Mouse (Mus musculus) cerebellum, adult 8-10 months (tissue): Measurements from ENCODE around the gene Hist1h3a.
"Not testable (repeated sequence)": the region's sequence is repeated elsewhere in the genome, so short reads cannot be mapped to it uniquely, and the experiment has no call there.

Experiments
- DNase-seq: peaks from one replicate; pipeline ENCODE4 v3.0.0; 2022

The Hist1h3a gene

DNA sequence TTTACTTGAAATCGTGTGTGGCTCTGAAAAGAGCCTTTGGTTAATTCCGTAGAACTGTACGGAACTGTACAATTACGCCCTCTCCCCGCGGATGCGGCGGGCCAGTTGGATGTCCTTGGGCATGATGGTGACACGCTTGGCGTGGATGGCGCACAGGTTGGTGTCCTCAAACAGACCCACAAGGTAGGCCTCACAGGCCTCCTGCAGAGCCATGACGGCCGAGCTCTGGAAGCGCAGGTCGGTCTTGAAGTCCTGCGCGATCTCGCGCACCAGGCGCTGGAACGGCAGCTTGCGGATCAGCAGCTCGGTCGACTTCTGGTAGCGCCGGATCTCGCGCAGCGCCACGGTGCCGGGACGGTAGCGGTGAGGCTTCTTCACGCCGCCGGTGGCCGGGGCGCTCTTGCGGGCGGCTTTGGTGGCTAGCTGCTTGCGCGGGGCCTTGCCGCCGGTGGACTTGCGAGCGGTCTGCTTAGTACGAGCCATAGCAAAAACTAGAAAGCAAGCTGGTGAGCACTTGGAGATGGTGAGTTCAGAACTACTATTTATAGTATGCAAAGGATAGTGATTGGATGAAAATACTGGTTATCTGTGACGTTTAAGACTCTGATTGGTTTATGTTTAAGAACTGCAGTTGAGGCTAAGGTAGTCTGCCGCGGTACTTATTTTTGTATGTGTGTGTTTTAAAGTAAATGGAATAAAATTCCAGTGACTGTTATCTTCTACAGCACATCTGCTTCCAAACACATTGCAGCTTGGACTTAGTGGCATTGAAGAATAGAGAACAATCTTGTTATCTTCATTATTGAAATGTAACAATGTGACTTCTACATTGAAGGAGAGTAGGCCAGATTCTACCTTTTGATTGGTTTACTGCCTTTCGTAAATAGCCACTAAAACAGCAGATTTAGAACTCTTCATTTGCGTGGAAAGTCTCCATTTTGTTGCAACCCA lies at the start of gene Hist1h3a:
Hist1h3a (minus strand) TSS at position 516 of the 951 bp plus-strand sequence.
- DNase-seq, result peak; percentile 56

DNA sequence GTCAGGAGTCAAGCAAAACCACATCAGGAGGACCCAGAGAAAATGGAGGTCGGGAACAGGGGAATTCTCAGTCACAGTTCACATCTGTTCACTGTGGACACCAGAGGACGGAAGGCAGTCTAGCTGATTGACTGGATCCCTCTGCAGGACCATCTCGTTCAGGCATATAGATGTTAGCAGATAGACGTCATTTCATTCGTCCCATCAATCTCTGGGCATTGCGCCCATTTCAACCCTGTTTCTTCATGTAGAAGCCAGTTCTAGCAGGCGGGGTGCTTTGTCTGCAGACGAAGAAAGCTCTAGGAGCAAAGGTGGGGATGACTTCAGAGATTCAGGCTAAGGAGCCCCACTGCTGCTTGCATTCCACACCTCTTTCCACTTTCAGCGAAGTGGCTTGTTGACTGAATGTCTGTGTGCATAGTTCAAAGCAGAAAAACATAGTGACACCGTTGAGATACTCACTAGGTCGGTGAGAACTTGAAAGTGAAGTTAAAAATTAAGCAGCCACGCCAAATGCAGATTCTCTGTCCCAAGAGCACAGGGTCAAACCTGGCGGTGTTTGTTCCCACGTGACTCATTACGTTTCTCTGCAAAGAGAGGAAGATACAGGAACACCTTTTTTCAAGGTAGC lies 44.4 kb upstream of the Hist1h3a start, which contains the start of gene Slc17a2:
Slc17a2 (plus strand) TSS at position 572 of the 631 bp plus-strand sequence.
- DNase-seq, result no peak

DNA sequence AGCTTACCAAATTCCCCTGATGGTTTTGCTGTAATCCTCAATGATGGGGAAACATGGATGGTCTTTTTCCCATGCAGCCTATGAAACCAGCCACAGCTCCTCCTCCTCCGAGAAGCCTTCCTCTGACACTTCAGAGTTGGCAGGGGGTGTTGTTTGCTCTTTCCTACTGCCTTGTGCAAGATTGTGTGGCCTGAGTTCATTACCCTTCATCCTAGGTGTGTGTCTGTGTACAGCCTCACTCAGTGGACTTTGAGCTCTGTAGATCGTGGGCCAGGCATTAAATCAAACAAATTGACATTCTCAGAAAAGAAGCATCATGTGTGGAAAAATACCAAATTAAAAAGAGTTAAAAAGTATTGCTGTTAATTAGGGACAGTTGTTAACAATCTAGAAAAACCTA lies 42.3 kb upstream of the Hist1h3a start:
- DNase-seq, result no peak

DNA sequence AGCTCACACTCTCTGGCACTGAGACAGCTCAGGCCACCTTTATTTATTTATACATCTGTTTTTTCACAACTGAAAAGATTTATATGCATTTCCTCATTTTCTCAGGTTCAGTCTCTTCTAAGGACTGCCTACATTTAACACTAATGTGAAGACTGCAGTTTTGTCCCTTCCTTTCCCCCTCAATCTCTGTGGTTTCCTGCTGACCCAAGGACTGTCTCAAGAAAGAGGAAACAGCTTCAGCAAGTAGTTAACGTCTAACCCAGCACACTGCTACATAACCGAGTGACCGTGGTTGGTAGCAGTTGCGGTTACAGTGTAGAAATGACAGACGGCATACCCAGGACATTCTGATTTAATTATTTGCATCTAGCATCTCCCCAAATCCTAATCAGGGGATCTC lies 37.2 kb upstream of the Hist1h3a start:
- no peak for DNase-seq

DNA sequence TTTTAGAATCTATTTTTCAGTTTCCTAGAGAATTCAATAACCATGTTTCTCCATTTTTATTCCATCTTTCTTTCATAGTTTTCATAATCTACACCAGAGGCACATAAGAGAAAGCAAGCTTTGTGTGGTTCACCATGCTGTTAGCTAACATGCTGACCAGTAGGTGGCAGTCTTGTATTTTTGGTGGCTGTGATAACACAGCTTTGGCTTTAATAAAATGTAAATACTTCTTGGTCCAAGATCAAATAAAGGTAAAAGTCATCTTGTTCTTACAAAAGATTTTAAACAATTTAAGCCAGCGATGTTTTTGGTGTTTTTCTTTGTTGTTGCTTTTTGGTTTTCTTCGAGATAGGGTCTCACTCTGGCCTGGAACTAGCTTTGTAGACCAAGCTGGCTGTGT lies 30.3 kb upstream of the Hist1h3a start:
- DNase-seq, result peak; percentile 17

DNA sequence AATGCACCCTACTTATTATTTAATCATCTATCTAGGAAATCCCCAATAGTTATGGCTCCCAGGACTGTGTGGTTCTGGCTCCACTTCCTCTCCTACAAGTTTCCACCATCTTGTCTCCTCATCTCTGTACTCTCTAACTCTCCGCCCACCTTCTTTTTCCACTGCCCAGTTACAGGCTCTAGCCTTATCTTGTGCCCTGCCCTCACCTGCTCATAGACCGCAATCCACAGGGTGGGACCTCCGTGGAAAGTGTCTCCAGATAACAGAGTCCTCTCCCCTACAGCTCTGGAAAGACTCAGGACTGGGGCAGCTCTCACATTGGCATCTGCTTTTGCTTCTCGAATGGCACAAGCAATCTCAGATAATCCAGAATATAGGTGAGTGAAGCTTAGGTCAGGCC lies 16.8 kb upstream of the Hist1h3a start:
- no peak for DNase-seq

DNA sequence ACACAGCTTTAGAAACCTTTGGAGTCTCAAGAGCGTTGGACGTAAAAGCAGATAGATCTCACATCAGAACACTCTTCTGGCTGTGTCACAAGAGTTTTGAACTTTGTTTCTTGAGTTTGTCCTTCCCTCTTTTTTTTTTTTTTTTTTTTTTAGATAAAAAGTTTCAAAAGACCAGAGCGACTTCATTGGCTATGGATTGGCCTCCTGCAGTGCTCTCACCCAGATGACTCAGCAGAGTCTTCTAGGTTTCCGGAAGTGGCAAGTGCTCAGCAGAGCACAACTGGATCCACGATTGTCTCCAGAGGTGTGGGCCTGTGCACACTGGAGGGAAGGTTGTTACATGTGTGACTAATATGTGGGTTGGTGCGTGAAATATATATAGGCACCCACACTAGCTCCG lies 16.2 kb upstream of the Hist1h3a start:
- DNase-seq, result no peak

DNA sequence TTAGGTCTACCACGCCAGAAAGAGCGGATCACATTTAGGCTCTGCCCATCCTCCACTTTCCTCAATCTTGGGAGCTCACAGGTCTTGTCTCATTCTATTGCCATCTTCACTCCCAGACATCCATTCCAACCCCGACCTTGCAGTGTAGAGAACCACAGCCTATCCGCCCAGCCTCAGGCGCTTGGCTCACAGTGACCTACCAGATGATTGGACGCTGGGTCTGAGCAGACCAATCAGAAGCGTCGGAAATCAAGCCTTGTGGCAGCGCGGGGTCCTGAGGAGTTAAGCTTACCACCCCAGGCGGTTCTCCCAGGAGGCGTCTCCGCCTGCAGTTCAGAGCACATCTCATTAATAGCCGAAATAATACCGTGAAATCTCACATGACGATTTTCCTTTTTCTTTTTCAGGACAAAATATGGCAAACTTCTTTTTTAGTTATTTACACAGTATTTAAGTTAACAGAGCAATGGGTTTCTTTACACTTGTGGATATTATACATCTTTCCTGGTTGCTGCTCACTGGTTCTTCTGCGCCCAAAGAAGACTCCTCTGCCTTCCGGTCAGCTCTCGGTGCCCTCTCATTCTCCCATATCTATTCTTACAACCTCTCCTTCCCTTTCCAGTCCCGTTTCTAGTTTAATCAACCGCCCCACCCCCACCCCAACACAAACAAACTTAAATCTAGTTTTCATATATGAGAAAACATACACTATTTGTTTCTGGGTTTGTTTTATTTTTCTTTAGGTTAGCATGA lies 10.6 kb upstream of the Hist1h3a start:
- DNase-seq, result no peak

DNA sequence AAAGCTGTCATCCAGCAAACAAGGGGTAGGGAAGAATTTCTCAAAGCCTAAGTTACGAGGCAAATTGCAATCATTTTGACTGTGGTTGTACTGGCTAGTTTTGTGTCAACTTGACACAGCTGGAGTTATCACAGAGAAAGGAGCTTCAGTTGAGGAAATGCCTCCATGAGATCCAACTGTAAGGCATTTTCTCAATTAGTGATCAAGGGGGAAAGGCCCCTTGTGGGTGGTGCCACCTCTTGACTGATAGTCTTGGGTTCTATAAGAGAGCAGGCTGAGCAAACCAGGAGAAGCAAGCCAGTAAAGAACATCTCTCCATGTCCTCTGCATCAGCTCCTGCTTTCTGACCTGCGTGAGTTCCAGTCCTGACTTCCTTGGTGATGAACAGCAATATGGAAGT lies 7.4 kb upstream of the Hist1h3a start, which contains the start of gene Trim38:
Trim38 (plus strand) TSS at position 301 of the 400 bp plus-strand sequence.
- not testable (repeated sequence) for DNase-seq

DNA sequence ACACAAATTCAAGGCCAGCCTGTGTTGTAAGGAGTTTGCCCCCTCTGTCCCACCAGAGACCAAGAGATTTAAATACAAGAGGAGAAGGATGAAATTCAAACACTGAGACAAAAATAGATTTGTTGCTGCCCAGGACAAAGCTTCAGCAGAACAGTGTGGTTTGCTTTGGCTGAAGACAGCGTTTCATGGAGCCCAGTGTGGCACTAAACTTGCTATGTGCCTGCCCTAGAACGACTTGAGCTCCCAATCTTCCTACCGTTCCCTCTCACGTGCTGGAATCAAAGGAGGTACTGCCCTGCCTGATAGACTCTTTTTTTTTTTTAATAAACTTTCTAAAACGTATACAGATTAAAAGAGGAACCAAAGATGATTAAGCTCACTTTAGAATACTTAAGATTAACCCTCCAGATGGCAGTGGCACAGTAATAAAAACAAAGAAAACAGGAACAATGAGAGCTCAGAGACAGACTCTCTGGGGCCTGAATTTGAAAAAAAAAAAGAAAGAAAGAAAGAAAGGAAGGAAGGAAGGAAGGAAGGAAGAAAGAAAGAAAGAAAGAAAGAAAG lies 6.7 kb upstream of the Hist1h3a start:
- DNase-seq, result no peak

DNA sequence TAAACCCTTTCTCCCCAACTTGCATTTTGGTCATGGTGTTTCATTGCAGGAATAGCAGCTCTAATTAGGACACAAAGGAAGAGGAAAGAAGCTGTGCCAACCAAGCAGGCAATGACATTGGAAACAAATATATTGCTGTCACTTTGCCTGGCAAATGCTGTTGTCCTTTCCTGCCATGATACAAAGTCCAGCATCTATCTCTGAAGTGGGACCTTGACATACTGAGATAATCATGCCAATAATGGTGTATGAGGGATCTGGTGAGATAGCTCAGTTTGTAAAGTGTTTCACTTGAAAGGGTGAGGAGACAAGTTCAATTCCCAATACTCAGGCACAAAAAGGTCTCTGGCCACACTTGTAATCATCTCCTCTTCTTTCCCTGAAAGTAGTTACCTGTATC lies 4.6 kb upstream of the Hist1h3a start:
- no peak for DNase-seq

DNA sequence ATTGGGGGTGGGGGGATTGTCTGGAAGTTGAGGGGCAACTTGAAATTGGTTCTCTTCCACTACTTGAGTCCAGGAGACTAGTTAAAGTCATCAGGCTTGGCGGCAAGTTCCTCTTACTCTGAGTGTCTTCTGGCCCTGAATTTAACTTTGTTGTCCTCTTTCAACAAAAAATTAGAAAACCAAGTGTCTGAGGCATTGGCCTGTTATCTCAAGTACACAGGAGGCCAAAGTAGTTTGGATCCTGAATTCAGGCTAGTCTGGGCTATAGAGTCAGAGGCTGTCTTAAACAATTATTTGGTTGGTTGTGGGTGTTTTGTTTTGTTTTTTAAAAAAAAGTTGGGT lies 3.0 kb upstream of the Hist1h3a start:
- DNase-seq, result no peak

DNA sequence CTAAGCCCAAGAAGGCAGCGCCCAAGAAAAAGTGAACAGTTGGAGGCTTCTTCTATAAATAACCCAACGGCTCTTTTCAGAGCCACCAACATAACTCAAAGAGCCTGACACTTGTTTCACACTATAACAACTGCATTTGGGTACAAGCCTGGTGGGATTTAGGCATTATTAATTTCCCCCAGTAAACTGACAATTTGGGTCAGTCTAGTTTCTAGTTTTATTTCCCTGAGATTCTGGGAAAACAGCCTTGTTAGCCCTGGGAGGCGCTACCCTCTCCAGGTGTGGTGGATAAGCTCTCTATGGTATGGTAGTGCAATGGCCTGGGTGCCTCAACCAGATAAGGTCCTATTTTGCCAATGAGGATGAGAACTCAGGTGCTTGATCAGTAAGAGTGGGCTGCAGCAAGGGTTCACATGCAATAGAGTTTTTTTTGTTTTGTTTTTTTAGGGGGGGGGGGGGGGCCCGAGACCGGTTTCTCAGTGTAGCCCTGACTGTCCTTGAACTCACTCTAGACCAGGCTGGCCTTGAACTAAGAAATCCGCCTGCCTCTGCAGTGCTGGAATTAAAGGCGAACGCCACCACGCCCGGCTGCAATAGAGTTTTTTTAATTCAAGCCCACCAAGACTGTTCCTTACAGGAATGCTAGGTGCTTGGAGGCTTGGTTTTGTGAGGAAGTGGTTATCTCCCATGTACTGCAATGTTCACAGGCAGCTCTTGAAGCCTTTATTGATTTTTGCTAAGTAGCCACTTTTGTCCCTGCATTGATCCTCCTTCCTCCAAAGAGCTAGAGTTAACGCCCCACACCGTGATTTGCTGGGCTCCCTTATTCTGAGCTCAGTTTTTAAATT lies 2.4 kb upstream of the Hist1h3a start:
- DNase-seq, result no peak

DNA sequence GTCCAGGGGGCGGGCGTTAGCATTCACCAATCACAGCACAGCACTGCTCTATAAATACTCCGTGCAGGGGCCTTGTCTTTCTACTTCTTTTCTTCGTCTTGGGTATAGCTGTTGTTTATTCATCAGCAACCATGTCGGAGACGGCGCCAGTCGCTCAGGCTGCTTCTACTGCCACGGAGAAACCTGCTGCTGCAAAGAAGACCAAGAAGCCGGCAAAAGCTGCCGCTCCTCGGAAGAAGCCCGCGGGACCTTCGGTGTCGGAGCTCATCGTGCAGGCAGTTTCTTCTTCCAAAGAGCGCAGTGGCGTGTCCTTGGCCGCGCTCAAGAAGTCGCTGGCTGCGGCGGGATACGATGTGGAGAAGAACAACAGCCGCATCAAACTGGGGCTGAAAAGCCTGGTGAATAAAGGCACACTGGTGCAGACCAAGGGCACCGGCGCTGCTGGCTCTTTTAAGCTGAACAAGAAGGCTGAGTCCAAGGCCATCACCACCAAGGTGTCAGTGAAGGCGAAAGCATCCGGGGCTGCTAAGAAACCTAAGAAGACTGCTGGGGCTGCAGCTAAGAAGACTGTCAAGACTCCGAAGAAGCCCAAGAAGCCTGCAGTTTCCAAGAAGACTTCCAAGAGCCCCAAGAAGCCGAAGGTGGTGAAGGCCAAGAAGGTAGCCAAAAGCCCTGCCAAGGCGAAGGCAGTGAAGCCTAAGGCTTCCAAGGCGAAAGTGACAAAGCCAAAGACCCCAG lies 1.6 kb upstream of the Hist1h3a start, which contains the start of gene Hist1h1a:
Hist1h1a (plus strand) TSS at position 81 of the 738 bp plus-strand sequence.
- DNase-seq, result peak; percentile 72

DNA sequence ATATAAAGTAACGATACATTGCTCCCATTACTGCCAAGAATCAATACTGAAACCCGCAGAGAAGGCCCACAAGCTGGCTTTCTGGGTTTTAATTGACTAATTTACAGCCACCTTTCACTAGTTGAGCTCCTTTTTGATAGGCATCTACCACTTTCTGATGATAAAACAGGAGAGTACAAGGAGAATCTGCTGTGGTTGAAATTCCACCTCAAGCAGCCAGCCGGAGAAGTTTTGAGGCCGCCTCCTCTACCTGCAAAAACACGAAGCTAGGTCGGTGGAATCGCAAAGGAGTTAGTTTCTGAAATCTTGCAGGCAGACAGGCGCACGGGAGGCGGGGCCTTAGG lies 1.0 kb upstream of the Hist1h3a start:
- DNase-seq, result no peak

DNA sequence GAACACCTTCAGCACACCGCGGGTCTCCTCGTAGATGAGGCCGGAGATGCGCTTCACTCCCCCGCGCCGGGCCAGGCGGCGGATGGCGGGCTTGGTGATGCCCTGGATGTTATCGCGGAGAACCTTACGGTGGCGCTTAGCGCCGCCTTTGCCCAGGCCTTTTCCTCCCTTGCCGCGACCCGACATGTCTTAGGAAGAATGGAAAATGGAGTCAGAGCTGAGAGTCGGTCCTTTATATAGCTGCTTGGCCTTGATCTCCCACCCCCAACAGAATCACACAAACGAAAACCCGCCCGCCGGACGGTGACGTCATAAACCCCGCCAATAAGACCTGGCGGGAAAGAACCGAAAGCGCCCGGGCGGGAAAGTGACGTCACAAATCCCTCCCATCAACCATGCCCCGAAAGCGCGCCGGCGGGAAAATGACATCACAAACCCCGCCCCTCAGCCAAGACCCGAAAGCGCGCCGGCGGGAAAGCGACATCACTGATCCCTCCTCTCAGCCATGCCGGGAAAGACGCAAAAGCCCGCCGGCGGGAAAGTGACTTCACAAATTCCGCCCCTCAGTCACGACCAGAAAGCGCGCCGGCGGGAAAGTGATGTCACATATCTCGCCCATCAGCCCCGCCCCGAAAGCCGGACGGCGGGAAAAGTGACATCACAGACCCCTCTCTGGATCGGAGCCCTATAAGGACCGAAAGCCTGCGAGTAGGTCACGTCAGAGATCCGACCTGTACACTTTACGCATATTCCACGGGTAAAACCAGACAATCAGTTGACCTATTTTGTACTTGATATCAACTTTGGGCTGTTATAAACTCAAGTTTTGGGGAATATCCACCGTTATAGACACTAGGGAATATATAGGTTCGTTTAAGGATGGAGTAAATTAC lies 968 bp downstream of the Hist1h3a start, which contains the start of gene Hist1h4a:
Hist1h4a (minus strand) TSS at position 259 of the 893 bp plus-strand sequence.
- DNase-seq, result peak; percentile 98

DNA sequence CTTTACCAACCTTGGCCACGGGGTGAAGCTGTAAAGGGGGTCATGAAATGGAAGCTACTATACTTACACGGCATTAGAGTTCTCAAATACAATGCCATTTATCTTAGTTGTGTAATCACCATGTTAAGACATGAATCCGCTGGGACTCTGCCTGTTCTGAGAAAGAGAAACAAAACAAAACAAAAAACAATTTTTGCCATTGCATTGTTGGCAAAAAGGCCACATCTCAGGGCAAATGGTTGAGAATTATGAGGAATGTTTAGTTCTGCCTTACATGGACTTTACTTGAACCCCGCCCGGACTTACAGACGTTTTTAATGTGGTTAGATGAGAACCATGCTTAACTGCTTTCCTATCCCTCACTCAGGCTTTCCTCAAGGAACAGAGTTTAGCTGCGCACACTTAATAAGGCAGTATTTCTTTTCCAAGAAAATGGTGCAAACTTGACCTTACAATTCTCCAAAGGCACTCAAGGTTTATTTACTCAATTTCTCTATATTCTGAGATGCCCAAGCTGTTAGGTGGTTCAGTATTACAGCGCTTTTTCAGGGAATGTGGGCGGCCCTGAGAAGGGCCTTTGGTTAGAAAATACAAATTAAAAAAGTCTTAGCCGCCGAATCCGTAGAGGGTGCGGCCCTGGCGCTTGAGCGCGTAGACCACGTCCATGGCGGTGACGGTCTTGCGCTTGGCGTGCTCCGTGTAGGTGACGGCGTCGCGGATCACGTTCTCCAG lies 1.8 kb downstream of the Hist1h3a start:
- no peak for DNase-seq

DNA sequence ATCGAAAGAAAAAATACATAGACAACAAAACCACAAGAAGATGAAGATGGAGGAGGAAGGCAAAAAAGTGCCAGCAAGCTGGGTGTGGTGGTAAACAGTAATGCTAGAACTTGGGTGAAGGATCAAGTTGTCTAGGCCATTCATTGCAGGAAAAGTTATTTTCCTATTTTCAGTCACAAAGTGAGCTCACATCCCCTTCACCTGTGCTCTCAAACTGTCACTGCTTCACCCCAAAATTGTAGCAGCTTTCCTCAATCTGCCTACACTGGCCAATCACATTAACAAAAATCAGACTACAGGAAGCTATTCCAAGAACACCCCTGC lies 2.3 kb downstream of the Hist1h3a start:
- no peak for DNase-seq

DNA sequence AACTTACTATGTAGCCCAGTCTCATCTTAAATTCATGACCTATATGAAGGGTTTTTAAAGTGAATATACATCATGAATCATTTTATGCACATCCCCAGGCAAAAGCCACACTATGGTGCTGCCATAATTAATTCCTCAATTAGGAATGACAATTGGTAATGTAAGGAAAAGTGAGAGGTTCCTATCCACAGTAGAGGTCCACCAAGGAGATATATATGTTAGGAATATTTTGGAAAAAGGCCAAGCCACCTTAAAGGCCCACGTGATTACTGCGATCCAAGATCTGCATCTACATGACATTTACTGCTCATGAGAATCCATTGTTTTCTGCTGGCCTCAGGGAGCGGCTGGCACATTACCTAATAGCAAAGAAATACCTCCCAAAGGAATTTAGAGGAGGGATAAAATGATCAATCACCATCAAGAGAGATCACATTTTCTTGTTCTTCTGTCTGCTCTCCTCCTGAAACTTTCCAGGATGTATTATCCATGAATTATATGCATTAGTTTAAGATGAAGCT lies 2.9 kb downstream of the Hist1h3a start:
- no peak for DNase-seq
